Mouse (Mus musculus) lung, postnatal 0 days (tissue): ENCODE measurements around the gene Gucd1. TPM values are rescaled to one million over a fixed set of nuclear protein-coding genes. Genes with fewer than 3 reads are reported as not detected.

ENCODE experiments used
- ATAC-seq: fragments of 200-750 bp; cut with Nextera tagmentation; 2 replicates; pipeline ENCODE4 v1.8.0; 2017; ENCODE audit warnings: moderate library complexity
- DNase-seq: peaks from one replicate; pipeline ENCODE4 v3.0.0-alpha.2; 2016; ENCODE audit warnings: low spot score
- H3K27ac ChIP-seq: fragments of 300-500 bp; sonication (generic); 2 replicates; pipeline ENCODE4 v1.5.1; 2014; ENCODE audit warnings: antibody characterized with exemption, mild to moderate bottlenecking, low read length, mixed read lengths
- H3K27me3 ChIP-seq: fragments of 300-500 bp; sonication (generic); replicated peaks from 2 replicates; pipeline ENCODE4 v1.6.1; 2014; ENCODE audit warnings: low read length, mixed read lengths; ENCODE audit not compliant: insufficient read depth
- H3K36me3 ChIP-seq: fragments of 300-500 bp; sonication (generic); 2 replicates; pipeline ENCODE4 v1.6.1; 2014; ENCODE audit warnings: low read length, mixed read lengths; ENCODE audit not compliant: insufficient read depth
- H3K4me1 ChIP-seq: fragments of 300-500 bp; sonication (generic); 2 replicates; pipeline ENCODE4 v1.6.1; 2014; ENCODE audit warnings: antibody characterized with exemption, low read depth, low read length, mixed read lengths; ENCODE audit not compliant: insufficient read depth
- H3K4me2 ChIP-seq: fragments of 300-500 bp; sonication (generic); replicated peaks from 2 replicates; pipeline ENCODE4 v1.6.1; 2014; ENCODE audit warnings: low read depth, mild to moderate bottlenecking, low read length, moderate library complexity, mixed read lengths
- H3K4me3 ChIP-seq: fragments of 300-500 bp; sonication (generic); 2 replicates; pipeline ENCODE4 v1.5.1; 2014; ENCODE audit warnings: low read depth, low read length
- H3K9ac ChIP-seq: fragments of 300-500 bp; sonication (generic); replicated peaks from 2 replicates; pipeline ENCODE4 v1.6.1; 2014; ENCODE audit warnings: low read depth, mild to moderate bottlenecking
- H3K9me3 ChIP-seq: fragments of 300-500 bp; sonication (generic); 2 replicates; pipeline ENCODE4 v1.6.1; 2016; ENCODE audit warnings: low read length, mixed read lengths
- CTCF ChIP-seq: IDR thresholded peaks from 2 replicates; pipeline ENCODE4 v1.5.1; 2016; ENCODE audit warnings: antibody characterized with exemption, mild to moderate bottlenecking
- EP300 ChIP-seq: IDR thresholded peaks from 2 replicates; pipeline ENCODE4 v1.6.1; 2016; ENCODE audit warnings: antibody characterized with exemption, mild to moderate bottlenecking, control low read depth
- WGBS: fragments of 180-500 bp; shearing (Covaris S2); extraction: QIAGEN DNeasy Blood & Tissue Kit; methylation state at CpG from one replicate; pipeline ENCODE4 v1.1.7; 2014; 5-methylcytosine and 5-hydroxymethylcytosine counted together
- polyA plus RNA-seq: library from polyadenylated mRNA; unstranded; fragments of >200 nt; fragmentation: Nextera tagmentation; extraction: Ambion mirVana; gene quantifications from 2 replicates; pipeline ENCODE4 v1.2.1, GENCODE M21; 2015

Gucd1 gene
- polyA plus RNA-seq, 1 experiment from 2014 or later = 20.3 TPM

- 84% methylated on average over 4 of the region's 4 CpGs for WGBS
- H3K36me3 ChIP-seq = peaks cover 14% of the 10 kb centered on the region
- no peaks in the 10 kb centered on the region for H3K4me1 ChIP-seq
- no peak for ATAC-seq
- H3K4me2 ChIP-seq = no peak overlapping the region
- TF ChIP-seq CTCF = no peak
- no peak for TF ChIP-seq EP300
- no peak overlapping the region for H3K4me3 ChIP-seq
- no peak for DNase-seq
- H3K27ac ChIP-seq = no peak overlapping the region
- H3K9me3 ChIP-seq = no peaks in the 10 kb centered on the region
- no peak overlapping the region for H3K9ac ChIP-seq
- H3K27me3 ChIP-seq = no peaks in the 10 kb centered on the region
Observed at GRCm38 (mm10) chr10:75302536-75302935, 215.2 kb downstream of the Gucd1 start.

GRCm38 (mm10) chr10:75301937-75302336, 215.8 kb downstream of the Gucd1 start:
- Histone ChIP-seq H3K9ac (no peak overlapping the region), H3K27ac (no peak overlapping the region), H3K9me3 (no peaks in the 10 kb centered on the region), H3K4me1 (no peaks in the 10 kb centered on the region), H3K4me2 (no peak overlapping the region), H3K27me3 (no peaks in the 10 kb centered on the region), H3K36me3 (peaks cover 9% of the 10 kb centered on the region; the same call in 1 of the 2 replicates), H3K4me3 (no peak overlapping the region)
- ATAC-seq (no peak), DNase-seq (no peak)
- 84% methylated on average over 4 of the region's 4 CpGs for WGBS
- TF ChIP-seq EP300 (no peak), CTCF (no peak)

- Histone ChIP-seq H3K9ac (no peak overlapping the region), H3K27me3 (no peaks in the 10 kb centered on the region), H3K4me3 (no peak overlapping the region), H3K36me3 (peaks cover 9% of the 10 kb centered on the region; the same call in 1 of the 2 replicates), H3K9me3 (no peaks in the 10 kb centered on the region), H3K27ac (no peak overlapping the region), H3K4me1 (no peaks in the 10 kb centered on the region), H3K4me2 (no peak overlapping the region)
- no peak for DNase-seq
- TF ChIP-seq EP300 = no peak
- no peak for TF ChIP-seq CTCF
- WGBS = 89% methylated on average over 12 of the region's 12 CpGs
- no peak for ATAC-seq
Observed at GRCm38 (mm10) chr10:75301195-75301806, 216.5 kb downstream of the Gucd1 start.

Other genes starting within 250 kb of the Gucd1 start
- 4.3 and 5.4 TPM in 2 replicates for gene Adora2a, start 201.1 kb downstream of the Gucd1 start, polyA plus RNA-seq
- 0.27 and 0.33 TPM in 2 replicates for gene Upb1, start 116.9 kb downstream of the Gucd1 start, polyA plus RNA-seq
- 61.6 and 65.7 TPM in 2 replicates for gene Snrpd3, start 421 bp downstream of the Gucd1 start, polyA plus RNA-seq
- gene Lrrc75b, start 42.4 kb upstream of the Gucd1 start, polyA plus RNA-seq = 0.52 and 0.84 TPM in 2 replicates
- gene Ggt1, start 43.6 kb upstream of the Gucd1 start, polyA plus RNA-seq = 0.21 and 0.42 TPM in 2 replicates
- 3.0 and 3.4 TPM in 2 replicates for gene Ggt5, start 71.4 kb upstream of the Gucd1 start, polyA plus RNA-seq
- 9.3 and 9.4 TPM in 2 replicates for gene Susd2, start 126.0 kb upstream of the Gucd1 start, polyA plus RNA-seq
- gene Cabin1, start 246.4 kb upstream of the Gucd1 start, polyA plus RNA-seq = 33.1 and 34.5 TPM in 2 replicates